Mouse (Mus musculus): ENCODE measurements around the gene Ccer2. TPM values are rescaled to one million over a fixed set of nuclear protein-coding genes. Genes with fewer than 3 reads are reported as not detected.

Ccer2 gene
- polyA plus RNA-seq, 1 experiment from 2014 or later = 1.1 TPM

DNA sequence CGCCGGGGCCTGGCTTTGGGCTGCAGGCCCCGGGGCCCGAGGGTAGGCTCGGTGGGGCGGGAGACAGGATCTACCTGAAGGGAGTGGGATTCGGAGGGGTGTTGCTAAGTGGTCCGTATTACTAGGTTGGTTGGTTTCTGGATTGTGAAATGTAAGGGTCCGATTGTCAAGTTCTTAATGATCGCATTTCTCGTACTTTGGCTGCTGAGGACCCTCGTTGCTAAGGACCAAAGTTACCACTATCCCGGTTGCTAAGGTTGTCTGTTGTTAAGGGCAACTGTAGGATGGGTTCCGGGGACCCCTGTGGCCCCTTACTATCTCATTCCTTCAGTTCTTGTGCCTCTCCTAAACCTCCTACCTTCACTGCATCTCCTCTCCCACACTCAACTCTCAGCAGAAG lies 10.9 kb downstream of the Ccer2 start:
- H3K4me1 ChIP-seq (ENCODE audit: control insufficient read depth, insufficient read depth, low read depth, low read length) = peaks cover 27% of the 10 kb centered on the region
- H3K27me3 ChIP-seq (replicated peaks; ENCODE audit: control insufficient read depth, insufficient read depth, low read length) = no peaks in the 10 kb centered on the region
- 2% methylated on average over 14 of the region's 14 CpGs for WGBS
- H3K27ac ChIP-seq (ENCODE audit: low read depth, low read length) = no peak overlapping the region
- no peaks in the 10 kb centered on the region for H3K9me3 ChIP-seq (ENCODE audit: control insufficient read depth, low read length)
- H3K4me3 ChIP-seq (ENCODE audit: low read length) = peak overlapping the region; percentile 83
- peak; percentile 13 for ATAC-seq
- H3K36me3 ChIP-seq (ENCODE audit: control insufficient read depth, insufficient read depth, low read length) = peaks cover 3% of the 10 kb centered on the region; the same call in 1 of the 2 replicates
- H3K4me2 ChIP-seq (ENCODE audit: low read length) = peak overlapping the region; percentile 68
- peak overlapping the region; percentile 82 for H3K9ac ChIP-seq (ENCODE audit: low read depth, low read length)

DNA sequence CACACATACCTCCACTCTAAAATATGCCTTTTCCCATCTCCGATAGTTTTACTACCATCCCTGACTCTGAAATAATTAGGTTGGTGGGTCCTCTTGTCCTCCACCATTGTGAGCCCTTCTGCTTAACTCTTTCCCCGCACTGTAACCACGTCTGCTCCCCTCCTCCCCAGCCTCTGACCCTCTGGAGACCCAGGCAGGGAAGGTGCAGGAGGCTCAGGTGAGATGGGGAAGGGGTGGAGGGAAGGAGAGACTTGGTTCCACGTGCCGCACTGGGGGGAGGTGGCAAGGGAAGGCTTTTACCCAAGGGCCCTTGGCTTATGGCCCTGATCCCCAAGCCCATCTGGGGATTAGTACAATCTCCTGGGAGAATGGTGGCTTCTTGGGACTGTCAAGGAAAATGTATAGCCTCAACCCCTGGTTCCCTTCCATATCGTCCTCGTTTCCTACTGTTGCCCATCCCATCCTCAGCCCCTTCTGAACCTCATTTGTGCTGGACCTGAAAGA lies 11.5 kb downstream of the Ccer2 start, which contains the start of gene Nfkbib:
Gene Nfkbib (minus strand): TSS at position 51 of the 504 bp plus-strand sequence.
- H3K4me1 ChIP-seq (ENCODE audit: control insufficient read depth, insufficient read depth, low read depth, low read length) = peaks cover 27% of the 10 kb centered on the region
- peak within 1 kb of the TSS; percentile 68 for H3K4me2 ChIP-seq (ENCODE audit: low read length)
- H3K4me3 ChIP-seq (ENCODE audit: low read length) = peak within 1 kb of the TSS; percentile 83
- H3K27ac ChIP-seq (ENCODE audit: low read depth, low read length) = no peak within 1 kb of the TSS
- H3K27me3 ChIP-seq (replicated peaks; ENCODE audit: control insufficient read depth, insufficient read depth, low read length) = no peaks in the 10 kb centered on the region
- H3K9ac ChIP-seq (ENCODE audit: low read depth, low read length) = peak within 1 kb of the TSS; percentile 83
- H3K9me3 ChIP-seq (ENCODE audit: control insufficient read depth, low read length) = no peaks in the 10 kb centered on the region
- 65% methylated on average over 7 of the region's 7 CpGs for WGBS
- peaks cover 3% of the 10 kb centered on the region; the same call in 1 of the 2 replicates for H3K36me3 ChIP-seq (ENCODE audit: control insufficient read depth, insufficient read depth, low read length)
- no peak for ATAC-seq

DNA sequence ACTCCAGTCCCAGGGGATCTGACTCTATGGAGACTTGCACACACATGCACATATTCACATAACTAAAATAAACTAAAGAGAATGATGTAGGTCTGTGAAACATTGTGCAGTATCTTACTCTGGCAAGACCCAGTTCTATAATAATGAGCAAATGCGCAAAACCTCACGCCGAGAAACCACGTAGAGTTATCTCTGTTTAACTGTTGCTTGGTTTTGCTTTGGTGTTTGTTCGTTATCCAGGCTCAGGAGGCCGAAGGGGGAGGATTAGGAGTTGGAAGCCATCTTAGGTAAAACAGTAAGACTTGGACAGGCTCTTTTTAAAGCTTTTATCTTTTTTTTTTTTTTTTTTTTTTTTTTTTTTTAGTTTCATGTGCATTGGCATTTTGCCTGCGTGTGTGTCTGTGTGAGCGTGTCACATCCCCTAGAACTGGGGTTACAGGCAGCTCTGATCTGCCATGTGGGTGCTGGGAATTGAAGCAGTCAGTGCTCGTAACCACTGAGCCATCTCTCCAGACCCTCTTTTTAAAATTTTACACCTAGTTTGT lies 13.5 kb downstream of the Ccer2 start:
- ATAC-seq = no peak
- 90% methylated on average over 9 of the region's 9 CpGs for WGBS
- no peak overlapping the region for H3K27ac ChIP-seq (ENCODE audit: low read depth, low read length)
- no peaks in the 10 kb centered on the region for H3K36me3 ChIP-seq (ENCODE audit: control insufficient read depth, insufficient read depth, low read length)
- no peak overlapping the region for H3K9ac ChIP-seq (ENCODE audit: low read depth, low read length)
- H3K27me3 ChIP-seq (replicated peaks; ENCODE audit: control insufficient read depth, insufficient read depth, low read length) = no peaks in the 10 kb centered on the region
- H3K4me3 ChIP-seq (ENCODE audit: low read length) = no peak overlapping the region
- H3K4me1 ChIP-seq (ENCODE audit: control insufficient read depth, insufficient read depth, low read depth, low read length) = peaks cover 27% of the 10 kb centered on the region
- no peak overlapping the region for H3K4me2 ChIP-seq (ENCODE audit: low read length)
- no peaks in the 10 kb centered on the region for H3K9me3 ChIP-seq (ENCODE audit: control insufficient read depth, low read length)

DNA sequence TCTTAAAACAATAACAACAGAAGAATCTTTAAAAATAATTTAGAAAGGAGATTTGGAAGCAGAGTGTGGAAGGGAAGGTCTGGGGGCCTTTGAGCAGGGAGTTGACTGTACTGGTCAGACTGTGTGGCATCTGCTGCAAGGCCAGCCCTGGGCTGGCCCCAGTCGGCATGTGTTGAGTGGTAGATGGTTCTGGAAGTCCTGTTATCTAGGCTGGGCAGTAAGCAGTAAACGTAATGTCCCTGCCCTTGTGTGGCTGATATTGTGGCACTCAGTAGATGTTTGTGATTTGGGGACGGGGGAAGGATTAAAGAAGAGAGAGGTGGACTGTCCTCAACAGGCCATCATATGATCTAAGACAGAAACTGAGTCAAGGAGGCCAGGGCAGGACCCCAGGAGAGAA lies 14.3 kb downstream of the Ccer2 start:
- H3K4me3 ChIP-seq (ENCODE audit: low read length) = no peak overlapping the region
- no peak for ATAC-seq
- 93% methylated on average over 3 of the region's 3 CpGs for WGBS
- H3K4me2 ChIP-seq (ENCODE audit: low read length) = no peak overlapping the region
- H3K9ac ChIP-seq (ENCODE audit: low read depth, low read length) = no peak overlapping the region
- H3K27me3 ChIP-seq (replicated peaks; ENCODE audit: control insufficient read depth, insufficient read depth, low read length) = no peaks in the 10 kb centered on the region
- H3K27ac ChIP-seq (ENCODE audit: low read depth, low read length) = no peak overlapping the region
- peaks cover 21% of the 10 kb centered on the region for H3K4me1 ChIP-seq (ENCODE audit: control insufficient read depth, insufficient read depth, low read depth, low read length)
- H3K9me3 ChIP-seq (ENCODE audit: control insufficient read depth, low read length) = no peaks in the 10 kb centered on the region
- no peaks in the 10 kb centered on the region for H3K36me3 ChIP-seq (ENCODE audit: control insufficient read depth, insufficient read depth, low read length)

DNA sequence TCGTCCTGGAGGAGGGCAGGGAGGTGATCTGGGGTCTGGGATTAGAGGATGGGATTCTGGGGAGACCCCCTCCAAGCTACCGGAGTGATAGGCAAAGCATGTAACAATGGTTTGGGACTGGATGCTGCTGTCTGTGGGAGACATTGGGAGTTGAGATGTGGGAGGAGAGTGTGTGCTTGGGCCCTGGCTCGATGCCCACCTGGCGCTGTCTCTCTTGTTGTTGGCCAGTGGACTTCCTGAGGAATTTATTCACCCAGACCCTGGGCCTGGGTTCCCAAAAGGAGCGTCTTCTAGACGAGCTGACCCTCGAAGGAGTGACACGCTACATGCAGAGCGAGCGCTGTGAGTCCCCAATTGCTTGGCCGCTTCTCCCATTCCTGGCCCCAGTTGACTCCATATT lies 15.9 kb downstream of the Ccer2 start:
- Histone ChIP-seq H3K9ac (ENCODE audit: low read depth, low read length) (no peak overlapping the region), H3K4me1 (ENCODE audit: control insufficient read depth, insufficient read depth, low read depth, low read length) (peaks cover 15% of the 10 kb centered on the region), H3K27me3 (replicated peaks; ENCODE audit: control insufficient read depth, insufficient read depth, low read length) (no peaks in the 10 kb centered on the region), H3K27ac (ENCODE audit: low read depth, low read length) (no peak overlapping the region), H3K4me3 (ENCODE audit: low read length) (no peak overlapping the region), H3K9me3 (ENCODE audit: control insufficient read depth, low read length) (no peaks in the 10 kb centered on the region), H3K36me3 (ENCODE audit: control insufficient read depth, insufficient read depth, low read length) (no peaks in the 10 kb centered on the region), H3K4me2 (ENCODE audit: low read length) (no peak overlapping the region)
- no peak for ATAC-seq
- 82% methylated on average over 11 of the region's 11 CpGs for WGBS

DNA sequence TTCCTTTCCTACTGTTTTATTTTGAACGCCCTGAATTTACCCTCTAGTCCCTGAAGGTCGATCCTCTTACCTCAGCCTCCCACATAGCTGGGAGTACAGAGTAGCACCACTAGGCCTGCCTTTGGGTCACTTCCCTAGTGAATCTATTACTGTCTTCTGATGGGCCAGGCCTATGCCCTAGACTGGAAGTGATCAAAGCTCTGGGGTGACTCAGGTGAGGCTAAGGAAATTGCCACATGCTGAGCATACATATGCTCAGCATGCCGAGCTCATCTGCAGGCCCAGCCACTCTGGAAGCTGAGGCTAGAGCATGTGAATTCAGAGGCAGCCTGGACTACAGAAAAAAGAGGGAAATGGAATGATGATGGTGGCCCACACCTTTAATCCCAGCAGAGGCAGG lies 17.2 kb downstream of the Ccer2 start:
- Histone ChIP-seq H3K4me1 (ENCODE audit: control insufficient read depth, insufficient read depth, low read depth, low read length) (peaks cover 3% of the 10 kb centered on the region; the same call in 1 of the 2 replicates), H3K4me3 (ENCODE audit: low read length) (no peak overlapping the region), H3K27me3 (replicated peaks; ENCODE audit: control insufficient read depth, insufficient read depth, low read length) (no peaks in the 10 kb centered on the region), H3K36me3 (ENCODE audit: control insufficient read depth, insufficient read depth, low read length) (no peaks in the 10 kb centered on the region), H3K27ac (ENCODE audit: low read depth, low read length) (no peak overlapping the region), H3K9ac (ENCODE audit: low read depth, low read length) (no peak overlapping the region), H3K4me2 (ENCODE audit: low read length) (no peak overlapping the region), H3K9me3 (ENCODE audit: control insufficient read depth, low read length) (no peaks in the 10 kb centered on the region)
- WGBS = 74% methylated on average over 3 of the region's 3 CpGs
- no peak for ATAC-seq

DNA sequence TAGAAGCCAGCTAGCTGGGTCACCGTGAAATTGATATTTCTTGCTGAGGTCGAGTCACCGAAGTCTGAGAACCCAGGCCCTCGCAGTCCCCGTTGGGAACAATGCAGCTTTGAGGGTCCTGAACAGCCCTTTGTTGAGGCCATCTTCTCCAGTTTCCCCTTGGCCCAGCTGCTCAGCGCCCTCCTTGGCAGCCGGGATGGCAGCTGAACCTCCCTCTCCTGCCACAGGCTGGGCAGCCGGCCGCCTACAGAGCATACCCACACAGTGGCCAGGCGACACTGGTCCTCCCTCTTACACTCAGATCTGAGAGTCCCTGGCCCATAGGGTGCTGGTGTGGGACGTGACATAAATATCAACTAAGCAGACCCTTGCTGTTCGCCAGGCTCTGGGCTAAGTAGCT lies 18.2 kb downstream of the Ccer2 start:
- no peaks in the 10 kb centered on the region for H3K36me3 ChIP-seq (ENCODE audit: control insufficient read depth, insufficient read depth, low read length)
- H3K4me3 ChIP-seq (ENCODE audit: low read length) = no peak overlapping the region
- peak; percentile 83 for ATAC-seq
- WGBS = 39% methylated on average over 12 of the region's 12 CpGs
- no peaks in the 10 kb centered on the region for H3K4me1 ChIP-seq (ENCODE audit: control insufficient read depth, insufficient read depth, low read depth, low read length)
- H3K4me2 ChIP-seq (ENCODE audit: low read length) = no peak overlapping the region
- H3K9me3 ChIP-seq (ENCODE audit: control insufficient read depth, low read length) = no peaks in the 10 kb centered on the region
- no peak overlapping the region for H3K9ac ChIP-seq (ENCODE audit: low read depth, low read length)
- peak overlapping the region; percentile 3; the same call in 1 of the 2 replicates for H3K27ac ChIP-seq (ENCODE audit: low read depth, low read length)
- no peaks in the 10 kb centered on the region for H3K27me3 ChIP-seq (replicated peaks; ENCODE audit: control insufficient read depth, insufficient read depth, low read length)

DNA sequence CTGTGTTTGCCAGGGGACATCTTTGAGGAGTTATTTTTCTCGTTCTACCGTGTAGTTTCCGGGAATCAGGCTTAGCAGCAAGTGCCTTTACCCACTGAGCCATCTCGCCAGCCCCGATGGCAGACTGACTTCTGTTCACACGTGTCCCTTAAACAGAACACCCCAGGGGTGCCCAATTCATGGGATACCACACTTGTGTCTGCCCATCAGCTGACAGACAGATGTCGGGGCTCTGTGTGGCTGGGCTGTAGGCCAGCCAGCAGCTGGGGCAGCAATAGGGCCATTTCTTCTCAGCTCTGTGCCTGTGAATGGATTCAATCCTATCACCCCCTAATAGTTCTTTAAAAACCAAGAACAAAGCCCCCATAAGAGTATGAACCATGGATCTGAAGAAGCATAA lies 19.2 kb downstream of the Ccer2 start:
- no peak overlapping the region for H3K4me3 ChIP-seq (ENCODE audit: low read length)
- WGBS = 72% methylated on average over 7 of the region's 7 CpGs
- no peak overlapping the region for H3K4me2 ChIP-seq (ENCODE audit: low read length)
- no peak for ATAC-seq
- H3K27me3 ChIP-seq (replicated peaks; ENCODE audit: control insufficient read depth, insufficient read depth, low read length) = no peaks in the 10 kb centered on the region
- no peaks in the 10 kb centered on the region for H3K36me3 ChIP-seq (ENCODE audit: control insufficient read depth, insufficient read depth, low read length)
- H3K4me1 ChIP-seq (ENCODE audit: control insufficient read depth, insufficient read depth, low read depth, low read length) = no peaks in the 10 kb centered on the region
- no peaks in the 10 kb centered on the region for H3K9me3 ChIP-seq (ENCODE audit: control insufficient read depth, low read length)
- H3K9ac ChIP-seq (ENCODE audit: low read depth, low read length) = no peak overlapping the region
- no peak overlapping the region for H3K27ac ChIP-seq (ENCODE audit: low read depth, low read length)

DNA sequence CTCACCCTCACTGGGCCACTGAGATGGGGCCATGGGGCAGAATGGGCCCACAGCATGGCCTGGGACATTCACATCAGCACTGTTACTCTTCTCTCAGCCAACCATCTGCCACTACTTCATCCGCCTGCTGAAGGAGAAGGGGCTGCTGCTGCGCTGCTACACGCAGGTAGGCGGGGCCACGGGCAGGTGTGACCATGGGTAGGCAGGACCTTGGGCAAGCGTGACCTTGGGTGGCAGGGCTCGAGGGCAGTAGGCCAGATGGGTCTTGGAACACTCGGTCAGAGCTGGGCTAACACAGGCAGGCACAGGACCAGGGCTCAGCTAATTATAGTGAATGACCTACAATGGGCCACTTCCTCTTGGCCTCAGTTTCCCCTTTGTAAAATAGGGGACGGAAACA lies 22.9 kb downstream of the Ccer2 start:
- H3K4me3 ChIP-seq (ENCODE audit: low read length) = no peak overlapping the region
- no peak overlapping the region for H3K9ac ChIP-seq (ENCODE audit: low read depth, low read length)
- H3K4me2 ChIP-seq (ENCODE audit: low read length) = no peak overlapping the region
- no peak for ATAC-seq
- H3K9me3 ChIP-seq (ENCODE audit: control insufficient read depth, low read length) = no peaks in the 10 kb centered on the region
- WGBS = 89% methylated on average over 9 of the region's 9 CpGs
- no peaks in the 10 kb centered on the region for H3K36me3 ChIP-seq (ENCODE audit: control insufficient read depth, insufficient read depth, low read length)
- H3K27me3 ChIP-seq (replicated peaks; ENCODE audit: control insufficient read depth, insufficient read depth, low read length) = no peaks in the 10 kb centered on the region
- H3K27ac ChIP-seq (ENCODE audit: low read depth, low read length) = no peak overlapping the region
- H3K4me1 ChIP-seq (ENCODE audit: control insufficient read depth, insufficient read depth, low read depth, low read length) = no peaks in the 10 kb centered on the region

All from hindbrain, embryonic 16.5 days (tissue).